Mouse (Mus musculus) CH12.LX (cell line): ENCODE measurements around the gene Tac2. TPM values are rescaled to one million over a fixed set of nuclear protein-coding genes. Genes with fewer than 3 reads are reported as not detected.

Source experiments
- DNase-seq: peaks from one replicate; pipeline ENCODE4 v3.0.0-alpha.2; 2013; ENCODE audit errors: extremely low read depth
- H3K27ac ChIP-seq: 2 replicates; pipeline ENCODE4 v1.5.1; 2012; ENCODE audit warnings: low read depth, mild to moderate bottlenecking, control low read depth, moderate library complexity; ENCODE audit not compliant: insufficient read depth
- H3K27me3 ChIP-seq: replicated peaks from 2 replicates; pipeline ENCODE3; 2012; ENCODE audit warnings: inconsistent platforms
- H3K36me3 ChIP-seq, 2 experiments: replicated peaks in 1 of 2; 2 replicates each; pipeline versions ENCODE3 to v1.6.1; 2012; ENCODE audit warnings: inconsistent platforms in 1 of 2, low read length in 1 of 2, mild to moderate bottlenecking in 1 of 2, mixed read lengths in 1 of 2, moderate library complexity in 1 of 2; ENCODE audit not compliant: control insufficient read depth in 1 of 2, insufficient read depth in 1 of 2
- H3K4me1 ChIP-seq, 2 experiments: 2 replicates each; pipeline ENCODE4 v1.6.1; 2012; ENCODE audit warnings: inconsistent platforms in 1 of 2, moderate library complexity in 1 of 2; ENCODE audit not compliant: insufficient read depth in 2 of 2, control insufficient read depth in 1 of 2
- H3K4me2 ChIP-seq: 2 replicates; pipeline ENCODE4 v1.6.1; 2012; ENCODE audit warnings: low read depth, mild to moderate bottlenecking, control low read depth; ENCODE audit not compliant: poor library complexity, insufficient read depth, severe bottlenecking
- H3K4me3 ChIP-seq, 3 experiments: fragments of 150-350 bp in 1 of 3; sonication (generic) in 1 of 3; replicated peaks in 1 of 3; 2 replicates each; pipeline versions ENCODE3 to v1.5.1; 2011 to 2012; ENCODE audit warnings: low read depth in 2 of 3, low read length in 2 of 3, mild to moderate bottlenecking in 2 of 3, moderate library complexity in 2 of 3, control low read depth in 1 of 3, improper control_type of control experiment in 1 of 3, inconsistent platforms in 1 of 3, mixed read lengths in 1 of 3; ENCODE audit not compliant: poor library complexity in 1 of 3
- H3K79me2 ChIP-seq: replicated peaks from 2 replicates; pipeline ENCODE4 v1.6.1; 2012; ENCODE audit warnings: mild to moderate bottlenecking, moderate library complexity; ENCODE audit not compliant: control insufficient read depth, poor library complexity, insufficient read depth, severe bottlenecking; ENCODE audit errors: extremely low read depth
- H3K9ac ChIP-seq: 2 replicates; pipeline ENCODE4 v1.6.1; 2012; ENCODE audit warnings: low read depth, mild to moderate bottlenecking, control low read depth, moderate library complexity; ENCODE audit not compliant: insufficient read depth
- H3K9me3 ChIP-seq: replicated peaks from 2 replicates; pipeline ENCODE3; 2012; ENCODE audit warnings: low read length, inconsistent platforms, mixed read lengths
- BHLHE40 ChIP-seq: IDR thresholded peaks from 2 replicates; pipeline ENCODE4 v1.6.1; 2011; ENCODE audit warnings: mild to moderate bottlenecking, low read depth, low read length, improper control_type of control experiment
- CHD1 ChIP-seq: IDR thresholded peaks from 2 replicates; pipeline ENCODE4 v1.6.1; 2012; ENCODE audit warnings: low read depth, low read length, improper control_type of control experiment, inconsistent platforms
- CHD2 ChIP-seq: IDR thresholded peaks from 2 replicates; pipeline ENCODE4 v1.6.1; 2011; ENCODE audit warnings: low read length, improper control_type of control experiment
- ETS1 ChIP-seq: conservative IDR thresholded peaks from 2 replicates; pipeline ENCODE4 v1.6.1; 2012; ENCODE audit warnings: low read depth, mild to moderate bottlenecking, inconsistent platforms, low read length, improper control_type of control experiment, moderate library complexity
- GABPA ChIP-seq: IDR thresholded peaks from 2 replicates; pipeline ENCODE4 v1.6.1; 2012; ENCODE audit warnings: low read depth, low read length, improper control_type of control experiment, inconsistent platforms; ENCODE audit not compliant: insufficient replicate concordance
- HCFC1 ChIP-seq: IDR thresholded peaks from 2 replicates; pipeline ENCODE4 v1.6.1; 2012; ENCODE audit warnings: low read depth, mild to moderate bottlenecking, inconsistent platforms, low read length, improper control_type of control experiment
- MAX ChIP-seq: IDR thresholded peaks from 2 replicates; pipeline ENCODE4 v1.6.1; 2011; ENCODE audit warnings: low read length, improper control_type of control experiment
- MEF2A ChIP-seq: IDR thresholded peaks from 2 replicates; pipeline ENCODE4 v1.6.1; 2014; ENCODE audit warnings: low read depth, mild to moderate bottlenecking, inconsistent platforms, low read length, improper control_type of control experiment, borderline replicate concordance
- MXI1 ChIP-seq: IDR thresholded peaks from 2 replicates; pipeline ENCODE4 v1.6.1; 2011; ENCODE audit warnings: mild to moderate bottlenecking, low read depth, low read length, improper control_type of control experiment
- MYC ChIP-seq: IDR thresholded peaks from 2 replicates; pipeline ENCODE4 v1.6.1; 2011; ENCODE audit warnings: low read depth, mild to moderate bottlenecking, improper control_type of control experiment, low read length
- NELFE ChIP-seq: IDR thresholded peaks from 2 replicates; pipeline ENCODE4 v1.6.1; 2011; ENCODE audit warnings: low read depth, low read length, improper control_type of control experiment
- NRF1 ChIP-seq: IDR thresholded peaks from 2 replicates; pipeline ENCODE4 v1.6.1; 2014; ENCODE audit warnings: low read depth, mild to moderate bottlenecking, inconsistent platforms, low read length, improper control_type of control experiment, moderate library complexity
- PAX5 ChIP-seq: IDR thresholded peaks from 2 replicates; pipeline ENCODE4 v1.6.1; 2012; ENCODE audit warnings: low read length, inconsistent platforms, mixed read lengths
- POLR2A ChIP-seq: IDR thresholded peaks from 2 replicates; pipeline ENCODE4 v1.6.1; 2011; ENCODE audit warnings: low read depth, mild to moderate bottlenecking, improper control_type of control experiment, low read length
- POLR2AphosphoS2 ChIP-seq: IDR thresholded peaks from 2 replicates; pipeline ENCODE4 v1.6.1; 2011; ENCODE audit warnings: low read depth, low read length, improper control_type of control experiment
- RCOR1 ChIP-seq: conservative IDR thresholded peaks from 2 replicates; pipeline ENCODE4 v1.6.1; 2012; ENCODE audit warnings: low read depth, mild to moderate bottlenecking, inconsistent platforms, low read length, improper control_type of control experiment
- SIN3A ChIP-seq: IDR thresholded peaks from 2 replicates; pipeline ENCODE4 v1.6.1; 2012; ENCODE audit warnings: low read length, improper control_type of control experiment, inconsistent platforms
- USF2 ChIP-seq: conservative IDR thresholded peaks from 2 replicates; pipeline ENCODE4 v1.6.1; 2011; ENCODE audit warnings: low read depth, low read length, improper control_type of control experiment
- ZC3H11A ChIP-seq: IDR thresholded peaks from 2 replicates; pipeline ENCODE4 v1.6.1; 2012; ENCODE audit warnings: low read depth, mild to moderate bottlenecking, inconsistent platforms, low read length, improper control_type of control experiment
- ZMIZ1 ChIP-seq: IDR thresholded peaks from 2 replicates; pipeline ENCODE4 v1.6.1; 2012; ENCODE audit warnings: low read depth, mild to moderate bottlenecking, inconsistent platforms, low read length, improper control_type of control experiment
- ZNF384 ChIP-seq: IDR thresholded peaks from 2 replicates; pipeline ENCODE4 v1.6.1; 2012; ENCODE audit warnings: low read depth, low read length, improper control_type of control experiment, inconsistent platforms
- dilution Hi-C: fragments of 300-500 bp; cut with MboI; formaldehyde crosslinking; loops from 2 replicates; pipeline ENCODE4 v1.14.3; 2020; ENCODE audit warnings: low sequenced_read_pairs; ENCODE audit not compliant: extremely low pct_unique_long_range_greater_than_20kb, extremely low pct_ligation_motif_present
- in situ Hi-C: fragments of 300-500 bp; cut with MboI; formaldehyde crosslinking; loops from 3 replicates; pipeline ENCODE4 v1.14.3; 2019; ENCODE audit warnings: low sequenced_read_pairs, low pct_ligation_motif_present, low pct_unique_long_range_greater_than_20kb, mixed read lengths
- polyA plus RNA-seq: library from polyadenylated mRNA; unstranded; fragments of >175 nt; gene quantifications from 2 replicates; pipeline ENCODE4 v1.2.1, GENCODE M21; 2012; ENCODE audit warnings: low read depth; ENCODE audit not compliant: insufficient read length
- total RNA-seq, 2 experiments: library from RNA; depleted of rRNA; stranded (reverse); fragments of 300-350 nt in 1 of 2; fragments of >200 nt in 1 of 2; gene quantifications; 2 replicates each; pipeline ENCODE4 v1.2.3; 2012 to 2014

The Tac2 gene
- total and polyA plus RNA-seq, 3 experiments = not detected

- DNase-seq = no peak
- in situ Hi-C loops (loop anchor here (10.0 kb wide), 1 partner anchor 56 kb away; the partner anchor contains the start of gene Zbtb39), dilution Hi-C loops (no loop called here)
- H3K36me3 ChIP-seq = peaks cover 0 to 16% of the 10 kb centered on the region in 2 experiments
- H3K27ac ChIP-seq = no peak overlapping the region
- peaks cover 7% of the 10 kb centered on the region for H3K79me2 ChIP-seq
- H3K9ac ChIP-seq = no peak overlapping the region
- no peak overlapping the region for H3K4me3 ChIP-seq
- no peak for TF ChIP-seq CHD1
- no peak for TF ChIP-seq POLR2A
- TF ChIP-seq GABPA = no peak
- TF ChIP-seq NRF1 = no peak
- no peak for TF ChIP-seq MXI1
- no peak for TF ChIP-seq ZC3H11A
- TF ChIP-seq HCFC1 = no peak
- TF ChIP-seq RCOR1 = no peak
- no peak for TF ChIP-seq ETS1
- no peak for TF ChIP-seq USF2
- TF ChIP-seq, all 38 proteins: peak for 0
- Histone ChIP-seq H3K4me2 (no peak overlapping the region), H3K4me1 (peaks cover 4 to 32% of the 10 kb centered on the region in 2 experiments; a peak in 2 of 4 replicates), H3K9me3 (no peaks in the 10 kb centered on the region), H3K27me3 (no peaks in the 10 kb centered on the region)
Observed at GRCm38 (mm10) chr10:127679208-127679607, 45.1 kb upstream of the Tac2 start.

- peaks cover 7% of the 10 kb centered on the region for H3K79me2 ChIP-seq
- no peaks in the 10 kb centered on the region for H3K9me3 ChIP-seq
- H3K27ac ChIP-seq = no peak overlapping the region
- TF ChIP-seq ZNF384 = no peak
- no peak for TF ChIP-seq CHD1
- no peak for TF ChIP-seq CHD2
- no peak for TF ChIP-seq RCOR1
- TF ChIP-seq NELFE = no peak
- no peak for TF ChIP-seq MAX
- TF ChIP-seq POLR2AphosphoS2 = no peak
- no peak for TF ChIP-seq BHLHE40
- TF ChIP-seq MEF2A = no peak
- no peak for TF ChIP-seq ZMIZ1
- TF ChIP-seq MYC = no peak
- no peak for TF ChIP-seq MXI1
- TF ChIP-seq SIN3A = no peak
- TF ChIP-seq PAX5 = no peak
- no peaks in the 10 kb centered on the region for H3K27me3 ChIP-seq
- H3K4me3 ChIP-seq = no peak overlapping the region
- no peak overlapping the region for H3K9ac ChIP-seq
- H3K36me3 ChIP-seq = peaks cover 0 to 16% of the 10 kb centered on the region in 2 experiments
- dilution Hi-C loops = no loop called here
- H3K4me2 ChIP-seq = no peak overlapping the region
- peaks cover 4 to 32% of the 10 kb centered on the region in 2 experiments; a peak in 2 of 4 replicates for H3K4me1 ChIP-seq
- no peak for DNase-seq
- in situ Hi-C loops = loop anchor here (10.0 kb wide), 1 partner anchor 55 kb away; the partner anchor contains the start of gene Zbtb39
Observed at GRCm38 (mm10) chr10:127679881-127680280, 44.4 kb upstream of the Tac2 start.
